Mouse (Mus musculus): ENCODE results near the gene Ecsit. TPM values are rescaled to one million over a fixed set of nuclear protein-coding genes. Genes with fewer than 3 reads are reported as not detected.

Gene Ecsit
- polyA plus RNA-seq, 1 experiment from 2014 or later = 35.2 TPM

DNA sequence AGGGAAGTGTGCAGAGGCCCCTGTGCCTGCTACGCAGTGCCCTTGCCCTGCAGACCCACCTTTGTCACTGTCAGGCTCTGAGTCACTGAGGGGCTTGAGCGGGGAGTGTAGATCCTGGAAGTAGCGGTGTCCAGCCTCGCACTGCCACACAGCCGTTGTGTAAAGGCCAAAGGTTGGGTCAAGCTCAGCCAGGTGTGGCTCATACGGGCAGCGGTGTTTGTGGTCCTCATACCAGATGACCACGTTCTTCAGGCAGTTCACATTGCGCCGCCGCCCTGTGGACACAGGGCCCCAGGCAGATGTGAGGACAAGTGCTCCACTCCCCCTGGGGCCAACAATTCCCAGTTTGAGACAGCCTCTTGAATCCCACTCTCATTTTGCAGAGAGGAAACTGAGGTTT, 19.6 kb downstream of the Ecsit start:
- ATAC-seq (replicated peaks; ENCODE audit: low FRiP score, low TSS enrichment, low read depth) (no peak), DNase-seq (ENCODE audit: low spot score) (no peak)
- Histone ChIP-seq H3K9ac (ENCODE audit: low read length) (no peak overlapping the region), H3K27ac (ENCODE audit: low read depth) (no peak overlapping the region), H3K9me3 (ENCODE audit: control insufficient read depth, low read length) (no peaks in the 10 kb centered on the region), H3K4me3 (ENCODE audit: low read depth, low read length) (no peak overlapping the region), H3K4me1 (replicated peaks; ENCODE audit: control insufficient read depth, insufficient read depth, low read length) (peaks cover 4% of the 10 kb centered on the region; the same call in 1 of the 2 replicates), H3K27me3 (replicated peaks; ENCODE audit: control insufficient read depth, insufficient read depth, low read length) (no peaks in the 10 kb centered on the region), H3K36me3 (ENCODE audit: control insufficient read depth, insufficient read depth, low read length) (peaks cover 59% of the 10 kb centered on the region), H3K4me2 (ENCODE audit: low read length) (no peak overlapping the region)
- 95% methylated on average over 11 of the region's 11 CpGs for WGBS

GRCm38 (mm10) chr9:22064341-22064740, 20.9 kb downstream of the Ecsit start:
- DNase-seq (ENCODE audit: low spot score) (no peak), ATAC-seq (replicated peaks; ENCODE audit: low FRiP score, low TSS enrichment, low read depth) (no peak)
- Histone ChIP-seq H3K27me3 (replicated peaks; ENCODE audit: control insufficient read depth, insufficient read depth, low read length) (no peaks in the 10 kb centered on the region), H3K9me3 (ENCODE audit: control insufficient read depth, low read length) (no peaks in the 10 kb centered on the region), H3K4me1 (replicated peaks; ENCODE audit: control insufficient read depth, insufficient read depth, low read length) (no peaks in the 10 kb centered on the region), H3K4me3 (ENCODE audit: low read depth, low read length) (no peak overlapping the region), H3K36me3 (ENCODE audit: control insufficient read depth, insufficient read depth, low read length) (peaks cover 66% of the 10 kb centered on the region), H3K27ac (ENCODE audit: low read depth) (no peak overlapping the region), H3K4me2 (ENCODE audit: low read length) (no peak overlapping the region), H3K9ac (ENCODE audit: low read length) (no peak overlapping the region)
- 87% methylated on average over 3 of the region's 3 CpGs for WGBS

DNA sequence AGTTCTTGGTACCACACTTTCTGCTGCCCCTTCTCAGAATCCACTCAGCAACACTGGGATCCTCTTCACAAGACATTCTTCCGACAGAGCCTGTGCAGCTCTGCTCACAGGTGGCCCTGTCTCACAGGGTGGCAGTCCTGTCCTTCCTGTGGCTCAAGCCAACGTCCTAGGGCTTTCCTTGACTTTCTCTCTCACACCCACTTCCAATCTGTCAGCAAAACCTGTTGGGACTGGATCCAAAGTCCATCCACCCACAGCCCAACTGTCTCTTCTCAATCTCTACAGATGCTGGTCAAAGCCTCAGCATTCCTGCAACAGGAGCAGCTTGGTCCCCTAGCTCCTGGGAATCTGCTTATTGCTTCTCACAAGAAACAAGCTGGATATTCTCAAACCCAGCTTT, 23.9 kb downstream of the Ecsit start:
- ATAC-seq (replicated peaks; ENCODE audit: low FRiP score, low TSS enrichment, low read depth) = no peak
- H3K36me3 ChIP-seq (ENCODE audit: control insufficient read depth, insufficient read depth, low read length) = peaks cover 77% of the 10 kb centered on the region

DNA sequence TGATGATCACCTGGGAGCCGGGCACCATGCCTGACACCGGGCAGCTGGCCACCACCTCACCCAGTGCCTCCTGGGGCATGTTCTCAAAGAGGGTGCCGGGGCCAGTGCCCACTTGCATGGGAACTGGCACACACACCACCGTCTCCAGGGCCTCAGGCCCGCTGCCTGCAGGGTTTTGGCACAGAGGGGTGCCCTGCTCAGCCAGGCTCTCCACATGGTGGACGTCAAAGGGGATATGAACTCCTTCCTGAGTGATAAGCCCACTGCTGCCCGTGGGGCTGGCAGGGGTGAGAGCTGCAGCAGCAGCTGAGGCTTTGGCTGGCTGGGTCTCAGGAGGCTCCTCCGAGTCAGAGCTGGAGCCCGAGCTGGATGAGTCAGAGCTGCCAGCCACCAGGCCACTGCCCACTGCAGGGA, 27.2 kb downstream of the Ecsit start:
- Histone ChIP-seq H3K4me2 (ENCODE audit: low read length) (no peak overlapping the region), H3K9ac (ENCODE audit: low read length) (no peak overlapping the region), H3K27ac (ENCODE audit: low read depth) (no peak overlapping the region), H3K9me3 (ENCODE audit: control insufficient read depth, low read length) (no peaks in the 10 kb centered on the region), H3K27me3 (replicated peaks; ENCODE audit: control insufficient read depth, insufficient read depth, low read length) (peaks cover 28% of the 10 kb centered on the region), H3K4me3 (ENCODE audit: low read depth, low read length) (no peak overlapping the region), H3K36me3 (ENCODE audit: control insufficient read depth, insufficient read depth, low read length) (peaks cover 48% of the 10 kb centered on the region), H3K4me1 (replicated peaks; ENCODE audit: control insufficient read depth, insufficient read depth, low read length) (peaks cover 3% of the 10 kb centered on the region; the same call in 1 of the 2 replicates)
- 94% methylated on average over 9 of the region's 9 CpGs for WGBS
- no peak for ATAC-seq (replicated peaks; ENCODE audit: low FRiP score, low TSS enrichment, low read depth)
- DNase-seq (ENCODE audit: low spot score) = no peak

More for the DNA sequence above, 23.9 kb downstream of the Ecsit start:
- H3K9me3 ChIP-seq (ENCODE audit: control insufficient read depth, low read length) = no peaks in the 10 kb centered on the region
- no peaks in the 10 kb centered on the region for H3K4me1 ChIP-seq (replicated peaks; ENCODE audit: control insufficient read depth, insufficient read depth, low read length)
- no peak overlapping the region for H3K4me3 ChIP-seq (ENCODE audit: low read depth, low read length)
- no peak overlapping the region for H3K9ac ChIP-seq (ENCODE audit: low read length)
- 75% methylated on average over 2 of the region's 2 CpGs for WGBS
- DNase-seq (ENCODE audit: low spot score) = no peak
- no peak overlapping the region for H3K4me2 ChIP-seq (ENCODE audit: low read length)
- no peak overlapping the region for H3K27ac ChIP-seq (ENCODE audit: low read depth)
- no peaks in the 10 kb centered on the region for H3K27me3 ChIP-seq (replicated peaks; ENCODE audit: control insufficient read depth, insufficient read depth, low read length)

GRCm38 (mm10) chr9:22057031-22057517, 28.2 kb downstream of the Ecsit start:
- Histone ChIP-seq H3K9ac (ENCODE audit: low read length) (no peak overlapping the region), H3K36me3 (ENCODE audit: control insufficient read depth, insufficient read depth, low read length) (peaks cover 44% of the 10 kb centered on the region), H3K27ac (ENCODE audit: low read depth) (no peak overlapping the region), H3K4me1 (replicated peaks; ENCODE audit: control insufficient read depth, insufficient read depth, low read length) (peaks cover 3% of the 10 kb centered on the region; the same call in 1 of the 2 replicates), H3K4me2 (ENCODE audit: low read length) (no peak overlapping the region), H3K9me3 (ENCODE audit: control insufficient read depth, low read length) (no peaks in the 10 kb centered on the region), H3K4me3 (ENCODE audit: low read depth, low read length) (no peak overlapping the region), H3K27me3 (replicated peaks; ENCODE audit: control insufficient read depth, insufficient read depth, low read length) (peaks cover 37% of the 10 kb centered on the region)
- ATAC-seq (replicated peaks; ENCODE audit: low FRiP score, low TSS enrichment, low read depth) (no peak), DNase-seq (ENCODE audit: low spot score) (no peak)
- 92% methylated on average over 9 of the region's 9 CpGs for WGBS

- no peaks in the 10 kb centered on the region for H3K9me3 ChIP-seq (ENCODE audit: control insufficient read depth, low read length)
- WGBS = 74% methylated on average over 9 of the region's 9 CpGs
- H3K4me3 ChIP-seq (ENCODE audit: low read depth, low read length) = no peak overlapping the region
- H3K36me3 ChIP-seq (ENCODE audit: control insufficient read depth, insufficient read depth, low read length) = peaks cover 37% of the 10 kb centered on the region
- ATAC-seq (replicated peaks; ENCODE audit: low FRiP score, low TSS enrichment, low read depth) (no peak), DNase-seq (ENCODE audit: low spot score) (no peak)
- peaks cover 9% of the 10 kb centered on the region for H3K4me1 ChIP-seq (replicated peaks; ENCODE audit: control insufficient read depth, insufficient read depth, low read length)
- H3K9ac ChIP-seq (ENCODE audit: low read length) = no peak overlapping the region
- peaks cover 44% of the 10 kb centered on the region for H3K27me3 ChIP-seq (replicated peaks; ENCODE audit: control insufficient read depth, insufficient read depth, low read length)
- H3K27ac ChIP-seq (ENCODE audit: low read depth) = no peak overlapping the region
- H3K4me2 ChIP-seq (ENCODE audit: low read length) = no peak overlapping the region
Observed at GRCm38 (mm10) chr9:22056303-22056910, 28.8 kb downstream of the Ecsit start.

DNA sequence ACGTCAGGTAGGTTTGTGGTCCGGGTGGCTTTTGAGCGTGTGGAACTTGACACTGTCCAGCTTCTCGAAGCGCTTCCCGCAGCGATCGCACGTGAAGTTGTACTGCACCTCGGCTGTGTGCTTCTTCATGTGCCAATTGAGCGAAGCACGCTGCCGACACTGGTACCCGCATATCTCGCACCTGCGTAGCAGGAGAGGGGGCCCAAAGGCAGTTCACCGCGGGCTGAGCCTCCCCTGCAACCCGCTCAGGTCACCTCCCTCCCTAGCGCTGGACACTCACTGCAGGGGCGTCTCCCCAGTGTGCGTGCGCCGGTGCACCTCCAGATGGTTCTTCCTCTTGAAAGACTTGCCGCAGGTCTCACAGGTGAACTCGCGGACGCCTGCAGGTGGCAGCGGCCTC, 29.5 kb downstream of the Ecsit start:
- Histone ChIP-seq H3K27ac (ENCODE audit: low read depth) (no peak overlapping the region), H3K4me2 (ENCODE audit: low read length) (no peak overlapping the region), H3K9ac (ENCODE audit: low read length) (no peak overlapping the region), H3K36me3 (ENCODE audit: control insufficient read depth, insufficient read depth, low read length) (peaks cover 31% of the 10 kb centered on the region), H3K9me3 (ENCODE audit: control insufficient read depth, low read length) (no peaks in the 10 kb centered on the region), H3K4me3 (ENCODE audit: low read depth, low read length) (no peak overlapping the region), H3K4me1 (replicated peaks; ENCODE audit: control insufficient read depth, insufficient read depth, low read length) (peaks cover 14% of the 10 kb centered on the region), H3K27me3 (replicated peaks; ENCODE audit: control insufficient read depth, insufficient read depth, low read length) (peaks cover 51% of the 10 kb centered on the region)
- WGBS = 32% methylated on average over 29 of the region's 29 CpGs
- DNase-seq (ENCODE audit: low spot score) = no peak
- no peak for ATAC-seq (replicated peaks; ENCODE audit: low FRiP score, low TSS enrichment, low read depth)

- peaks cover 18% of the 10 kb centered on the region for H3K4me1 ChIP-seq (replicated peaks; ENCODE audit: control insufficient read depth, insufficient read depth, low read length)
- 0 out of 2 replicates have a peak overlapping the region, but pooled peaks have one; percentile 6 for H3K4me3 ChIP-seq (ENCODE audit: low read depth, low read length)
- no peak overlapping the region for H3K27ac ChIP-seq (ENCODE audit: low read depth)
- H3K9ac ChIP-seq (ENCODE audit: low read length) = no peak overlapping the region
- H3K36me3 ChIP-seq (ENCODE audit: control insufficient read depth, insufficient read depth, low read length) = peaks cover 27% of the 10 kb centered on the region
- 2% methylated on average over 32 of the region's 32 CpGs for whole genome bisulfite sequencing
- H3K9me3 ChIP-seq (ENCODE audit: control insufficient read depth, low read length) = no peaks in the 10 kb centered on the region
- H3K4me2 ChIP-seq (ENCODE audit: low read length) = peak overlapping the region; percentile 33
- DNase-seq (ENCODE audit: low spot score) (peak; percentile 83), ATAC-seq (replicated peaks; ENCODE audit: low FRiP score, low TSS enrichment, low read depth) (peak; percentile 22)
- H3K27me3 ChIP-seq (replicated peaks; ENCODE audit: control insufficient read depth, insufficient read depth, low read length) = peaks cover 63% of the 10 kb centered on the region
Observed at GRCm38 (mm10) chr9:22054411-22055076, 30.7 kb downstream of the Ecsit start.
